Comparison of ENCODE assay signal across 25 mouse cellular contexts in the genomic region with DNA sequence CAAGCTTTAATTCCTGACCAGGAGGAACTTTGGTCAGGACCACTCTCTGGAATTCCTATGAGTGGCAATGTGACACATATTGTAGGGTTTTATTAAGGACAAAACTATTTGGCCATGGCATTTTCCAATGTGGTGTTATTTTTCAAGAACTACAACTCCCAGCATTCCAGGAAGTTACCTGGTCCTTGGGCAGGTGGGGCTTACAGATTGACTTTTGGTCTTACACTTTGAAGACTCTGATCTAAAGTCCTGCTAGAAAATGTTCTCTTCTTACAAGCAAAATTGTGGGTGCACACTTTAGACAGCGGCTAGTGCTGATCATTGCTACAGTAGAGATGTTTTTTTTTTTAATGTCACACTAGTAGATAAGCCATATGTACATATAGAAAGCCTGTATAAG.
"Had no signal": no experiment of that assay in that cellular context is flagged by ENCODE, and none has a peak within 500 bp of the region (broad histone marks: within the 10 kb centered on the region; RNA-seq: fewer than 3 reads in every experiment).

No protein-coding gene starts in this region.

- H3K9me3 ChIP-seq: heart, embryonic 10.5 days; heart, embryonic 12.5 days; hindbrain, embryonic 10.5 days; hindbrain, embryonic 12.5 days; intestine, embryonic 15.5 days; limb, embryonic 10.5 days; limb, embryonic 12.5 days; liver, embryonic 13.5 days; liver, embryonic 15.5 days had no signal

- H3K4me2 ChIP-seq: heart, embryonic 12.5 days; hindbrain, embryonic 12.5 days; hindbrain, embryonic 14.5 days; intestine, embryonic 15.5 days; liver, embryonic 11.5 days; liver, embryonic 13.5 days; liver, embryonic 15.5 days had no signal

- H3K9ac ChIP-seq: heart, embryonic 12.5 days; hindbrain, embryonic 12.5 days; hindbrain, embryonic 14.5 days; intestine, embryonic 15.5 days; limb, embryonic 12.5 days; liver, embryonic 13.5 days; liver, embryonic 15.5 days had no signal

- H3K27me3 ChIP-seq: heart, embryonic 12.5 days; hindbrain, embryonic 12.5 days; intestine, embryonic 15.5 days; limb, embryonic 12.5 days; liver, embryonic 13.5 days; liver, embryonic 15.5 days had no signal

- DNase-seq: gastrocnemius, adult 2 months; gastrocnemius, postnatal 10 days; gastrocnemius, postnatal 25 days; heart, adult 2 months; heart, postnatal 10 days; heart, postnatal 4 days; kidney, postnatal 10 days; liver; liver, embryonic 13.5 days had no signal

- H3K4me1 ChIP-seq: heart, embryonic 10.5 days; heart, embryonic 12.5 days; hindbrain, embryonic 10.5 days; hindbrain, embryonic 12.5 days; intestine, embryonic 15.5 days; liver, embryonic 13.5 days; liver, embryonic 15.5 days had no signal

- ATAC-seq: forebrain, embryonic 16.5 days; hindbrain, embryonic 16.5 days; inflammation-experienced regulatory T-cells, adult 6 months; intestine, embryonic 15.5 days; intestine, postnatal 0 days had no signal

- H3K36me3 ChIP-seq: heart, embryonic 10.5 days; heart, embryonic 12.5 days; hindbrain, embryonic 10.5 days; hindbrain, embryonic 12.5 days; intestine, embryonic 15.5 days; limb, embryonic 10.5 days; limb, embryonic 12.5 days; liver, embryonic 13.5 days; liver, embryonic 15.5 days had no signal

- H3K4me3 ChIP-seq: gastrocnemius, adult 2 months; heart, adult 2 months; heart, embryonic 10.5 days; heart, embryonic 12.5 days; hindbrain, embryonic 10.5 days; hindbrain, embryonic 12.5 days; intestine, embryonic 15.5 days; layer of hippocampus, adult 2 months; left cerebral cortex, adult 2 months; limb, embryonic 10.5 days; limb, embryonic 12.5 days; liver, embryonic 13.5 days; liver, embryonic 15.5 days had no signal

- H3K27ac ChIP-seq: gastrocnemius, adult 2 months; heart, adult 2 months; heart, embryonic 10.5 days; hindbrain, embryonic 10.5 days; hindbrain, embryonic 12.5 days; hindbrain, embryonic 14.5 days; intestine, embryonic 15.5 days; layer of hippocampus, adult 2 months; left cerebral cortex, adult 2 months; limb, embryonic 10.5 days; liver, embryonic 13.5 days; liver, embryonic 15.5 days had no signal
